Mouse (Mus musculus): Measurements from ENCODE around the gene Dynlt1a.
"Not testable (repeated sequence)": the region's sequence is repeated elsewhere in the genome, so short reads cannot be mapped to it uniquely, and the experiment has no call there.

DNA sequence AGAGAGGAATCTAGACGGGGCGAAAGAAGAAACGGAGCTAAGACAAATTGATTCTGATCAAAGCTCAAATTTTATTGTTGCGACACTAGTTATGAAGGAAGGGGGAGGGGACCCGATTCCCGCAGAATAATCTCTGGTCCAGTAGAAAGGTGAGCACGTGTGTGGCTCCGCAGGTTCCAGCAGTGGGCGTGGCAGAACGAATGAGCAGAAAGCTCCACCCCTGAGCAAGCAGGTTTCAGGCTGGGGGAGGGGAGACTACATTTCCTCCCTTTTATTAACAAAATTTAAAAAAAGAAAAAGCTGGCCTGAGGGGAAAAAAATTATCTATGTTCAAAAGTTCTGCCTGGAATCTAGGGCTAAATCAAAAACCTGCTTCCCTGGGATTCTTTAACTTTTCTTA, 7.7 kb upstream of the Dynlt1a start:
- TF ChIP-seq CTCF (IDR thresholded peaks at IDR 0.05; ENCODE audit: low read depth, low read length); POLR2A (IDR thresholded peaks at IDR 0.05; ENCODE audit: extremely low read depth, insufficient read depth, low read length): not testable (repeated sequence)
